Mouse (Mus musculus): ENCODE measurements at regions not wholly inside any gene's neighbourhood (a gene's known extent, or its start where the extent isn't known, plus 50 kb on each side); places are given as distances from the start of the nearest gene placed in this dataset.
A peak's percentile ranks its signal among the peaks of the same experiment; 100 is the strongest.

GRCm38 (mm10) chr12:73416367-73416897 is 129.8 kb downstream of the Tmem30b start:
- in situ Hi-C loops (cut with MboI; ENCODE audit: low pct_unique_long_range_greater_than_20kb): loop anchor here (5.0 kb wide), 1 partner anchor 34 kb away; no protein-coding TSS in a partner anchor
- ATAC-seq (peak; percentile 95), DNase-seq (ENCODE audit: low read depth, low spot score) (peak; percentile 98)
- TF ChIP-seq CTCF (IDR thresholded peaks at IDR 0.05): no peak
- ChIA-PET POLR2A (interaction anchor here (1.6 kb wide), 1 partner anchor 29 kb away, joined by 5 read pairs; no protein-coding TSS in a partner anchor), CTCF (interaction anchor here (0.7 to 1.5 kb wide), 2 partner anchors 29 to 109 kb away, joined by 3 to 8 read pairs; no protein-coding TSS in a partner anchor)
- H3K27me3 ChIP-seq: no peaks in the 10 kb centered on the region

- DNase-seq (ENCODE audit: low read depth, low spot score) (no peak), ATAC-seq (no peak)
- ChIA-PET POLR2A (interaction anchor here (1.6 kb wide), 1 partner anchor 29 kb away, joined by 5 read pairs; no protein-coding TSS in a partner anchor), CTCF (interaction anchor here (0.7 to 1.1 kb wide), 2 partner anchors 30 to 109 kb away, joined by 3 to 4 read pairs; no protein-coding TSS in a partner anchor)
- in situ Hi-C loops (cut with MboI; ENCODE audit: low pct_unique_long_range_greater_than_20kb): loop anchor here (5.0 kb wide), 1 partner anchor 34 kb away; no protein-coding TSS in a partner anchor
- TF ChIP-seq CTCF (IDR thresholded peaks at IDR 0.05): no peak
- H3K27me3 ChIP-seq: no peaks in the 10 kb centered on the region
Measured at GRCm38 (mm10) chr12:73415856-73416366, 129.3 kb downstream of the Slc38a6 start.

GRCm38 (mm10) chr12:73413439-73414196 is 127.0 kb downstream of the Slc38a6 start:
- ATAC-seq (no peak), DNase-seq (ENCODE audit: low read depth, low spot score) (no peak)
- H3K27me3 ChIP-seq: no peaks in the 10 kb centered on the region
- ChIA-PET POLR2A (no interaction called here), CTCF (no interaction called here)
- no peak for TF ChIP-seq CTCF (IDR thresholded peaks at IDR 0.05)
- in situ Hi-C loops (cut with MboI; ENCODE audit: low pct_unique_long_range_greater_than_20kb): no loop called here

GRCm38 (mm10) chr12:73412500-73412899 is 125.9 kb downstream of the Slc38a6 start:
- TF ChIP-seq CTCF (IDR thresholded peaks at IDR 0.05): no peak
- ChIA-PET POLR2A (interaction anchor here (0.5 kb wide), 1 partner anchor 30 kb away, joined by 3 read pairs; no protein-coding TSS in a partner anchor), CTCF (no interaction called here)
- DNase-seq (ENCODE audit: low read depth, low spot score) (no peak), ATAC-seq (no peak)
- no peaks in the 10 kb centered on the region for H3K27me3 ChIP-seq
- in situ Hi-C loops (cut with MboI; ENCODE audit: low pct_unique_long_range_greater_than_20kb): no loop called here

GRCm38 (mm10) chr12:73410924-73411323 is 124.3 kb downstream of the Slc38a6 start:
- DNase-seq (ENCODE audit: low read depth, low spot score) (no peak), ATAC-seq (no peak)
- in situ Hi-C loops (cut with MboI; ENCODE audit: low pct_unique_long_range_greater_than_20kb): no loop called here

GRCm38 (mm10) chr12:73409481-73410085 is 123.0 kb downstream of the Slc38a6 start:
- TF ChIP-seq CTCF (IDR thresholded peaks at IDR 0.05): no peak
- DNase-seq (ENCODE audit: low read depth, low spot score) (no peak), ATAC-seq (peak; percentile 41)
- CTCF ChIA-PET: no interaction called here
- POLR2A ChIA-PET: interaction anchor here (1.0 kb wide), 1 partner anchor 35 kb away, joined by 6 read pairs; no protein-coding TSS in a partner anchor
- H3K27me3 ChIP-seq: no peaks in the 10 kb centered on the region
- in situ Hi-C loops (cut with MboI; ENCODE audit: low pct_unique_long_range_greater_than_20kb): no loop called here

More at GRCm38 (mm10) chr12:73410924-73411323, 124.3 kb downstream of the Slc38a6 start:
- TF ChIP-seq CTCF (IDR thresholded peaks at IDR 0.05): no peak
- CTCF ChIA-PET: interaction anchor here (1.3 kb wide), 1 partner anchor 106 kb away, joined by 3 read pairs; no protein-coding TSS in a partner anchor
- H3K27me3 ChIP-seq: no peaks in the 10 kb centered on the region
- POLR2A ChIA-PET: interaction anchor here (0.7 kb wide), 1 partner anchor 323 kb away, joined by 4 read pairs; no protein-coding TSS in a partner anchor

- CTCF ChIA-PET: no interaction called here
- POLR2A ChIA-PET: interaction anchor here (0.8 kb wide), 1 partner anchor 15 kb away, joined by 3 read pairs; no protein-coding TSS in a partner anchor
- H3K27me3 ChIP-seq: no peaks in the 10 kb centered on the region
- DNase-seq (ENCODE audit: low read depth, low spot score) (peak; percentile 78), ATAC-seq (peak; percentile 75)
- TF ChIP-seq CTCF (IDR thresholded peaks at IDR 0.05): no peak
- in situ Hi-C loops (cut with MboI; ENCODE audit: low pct_unique_long_range_greater_than_20kb): no loop called here
Measured at GRCm38 (mm10) chr12:73408614-73409013, 122.0 kb downstream of the Slc38a6 start.

GRCm38 (mm10) chr12:73408165-73408564 is 121.6 kb downstream of the Slc38a6 start:
- ChIA-PET CTCF (no interaction called here), POLR2A (interaction anchor here (0.8 kb wide), 1 partner anchor 14 kb away, joined by 3 read pairs; no protein-coding TSS in a partner anchor)
- H3K27me3 ChIP-seq: no peaks in the 10 kb centered on the region
- no peak for DNase-seq (ENCODE audit: low read depth, low spot score)
- in situ Hi-C loops (cut with MboI; ENCODE audit: low pct_unique_long_range_greater_than_20kb): no loop called here
- no peak for TF ChIP-seq CTCF (IDR thresholded peaks at IDR 0.05)
- no peak for ATAC-seq

- POLR2A ChIA-PET: no interaction called here
- CTCF ChIA-PET: no interaction called here
- no peak for DNase-seq (ENCODE audit: low read depth, low spot score)
- TF ChIP-seq CTCF (IDR thresholded peaks at IDR 0.05): no peak
- in situ Hi-C loops (cut with MboI; ENCODE audit: low pct_unique_long_range_greater_than_20kb): no loop called here
- ATAC-seq: no peak
- H3K27me3 ChIP-seq: no peaks in the 10 kb centered on the region
Measured at GRCm38 (mm10) chr12:73406556-73407087, 120.0 kb downstream of the Slc38a6 start.

GRCm38 (mm10) chr12:73405583-73405982 is 119.0 kb downstream of the Slc38a6 start:
- ChIA-PET POLR2A (no interaction called here), CTCF (no interaction called here)
- no peak for DNase-seq (ENCODE audit: low read depth, low spot score)
- in situ Hi-C loops (cut with MboI; ENCODE audit: low pct_unique_long_range_greater_than_20kb): no loop called here
- no peak for ATAC-seq
- TF ChIP-seq CTCF (IDR thresholded peaks at IDR 0.05): no peak
- no peaks in the 10 kb centered on the region for H3K27me3 ChIP-seq

Data from Patski (cell line).